Mouse (Mus musculus): ENCODE results near the gene Bpifb4.

Bpifb4 gene

GRCm38 (mm10) chr2:154005094-154005493 lies 67.1 kb downstream of the Bpifb4 start:
- no peak for DNase-seq (ENCODE audit: low spot score)

- no peak for DNase-seq (ENCODE audit: low spot score)
Measured at GRCm38 (mm10) chr2:154005734-154006133, 67.7 kb downstream of the Bpifb4 start.

DNA sequence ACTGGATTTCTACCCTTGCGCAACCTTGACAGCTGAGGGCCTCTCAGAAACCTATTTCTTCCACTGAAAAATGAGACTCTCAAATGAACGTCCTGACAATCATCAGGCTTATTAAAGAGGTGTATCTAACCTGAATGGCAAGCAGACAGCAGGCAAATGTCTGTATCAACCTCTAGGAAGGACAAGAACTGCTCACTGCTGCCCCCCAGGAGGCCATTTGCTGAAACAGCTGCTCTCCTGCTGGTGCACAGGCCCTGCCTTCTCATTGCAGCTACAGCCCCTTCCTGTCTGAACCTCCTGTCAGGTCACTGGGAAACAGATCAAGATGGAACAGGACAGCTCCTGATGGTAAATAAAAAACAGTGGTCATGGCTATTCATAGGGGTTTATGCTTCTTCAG lies 68.3 kb downstream of the Bpifb4 start:
- no peak for DNase-seq (ENCODE audit: low spot score)

DNA sequence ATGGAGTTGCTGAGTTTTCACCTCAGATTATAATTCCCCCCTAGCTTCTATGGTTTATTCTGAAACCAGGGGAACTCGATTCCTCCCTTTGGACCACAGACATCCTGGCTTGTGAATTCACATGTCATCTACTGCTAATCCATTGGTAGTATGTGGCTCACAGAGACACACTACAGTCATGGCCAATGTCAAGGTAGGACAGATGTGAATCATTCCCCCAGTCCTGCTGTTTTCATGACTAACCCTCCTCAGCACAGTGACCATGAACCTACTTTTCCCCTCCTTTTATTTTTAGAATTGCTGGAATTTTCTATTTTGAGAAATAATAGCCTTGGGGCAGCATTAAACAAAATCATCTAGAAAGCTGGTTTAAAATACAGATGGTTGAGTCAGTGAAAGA lies 69.4 kb downstream of the Bpifb4 start:
- DNase-seq (ENCODE audit: low spot score), result no peak

DNA sequence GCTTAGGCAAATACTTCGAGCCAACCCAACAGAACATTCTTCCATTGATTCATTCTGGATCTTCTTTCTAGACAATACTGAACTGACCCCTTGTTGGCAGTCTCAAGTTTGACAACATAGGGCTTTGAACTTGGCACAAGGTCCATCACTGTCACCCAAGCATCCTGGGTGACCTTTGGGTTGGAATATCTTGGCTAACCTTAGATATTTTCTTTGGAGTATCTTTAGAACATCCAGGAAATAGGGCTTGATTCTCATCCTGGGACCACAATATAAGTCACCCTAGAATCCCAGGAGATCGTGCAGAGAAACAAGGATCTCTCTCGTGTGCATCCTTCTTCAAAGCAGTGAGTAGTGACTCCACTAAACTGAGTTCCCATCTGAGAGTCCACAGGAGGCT lies 70.0 kb downstream of the Bpifb4 start, which contains the start of gene Bpifa2:
Gene Bpifa2, plus strand, starts transcription at position 301 of the 400 bp plus-strand sequence.
- no peak for DNase-seq (ENCODE audit: low spot score)
